13 mouse cellular contexts compared by ENCODE assay signal in genomic region chr11:8916081-8916671, GRCm38 (mm10). TPM values are rescaled to one million over a fixed set of nuclear protein-coding genes. Genes with fewer than 3 reads are reported as not detected.
DNase-seq lines count a peak whose midpoint lies in the region; ATAC-seq lines count a peak whose summit lies in the region.
"Had no signal": no experiment of that assay in that cellular context is flagged by ENCODE, and none has a peak within 500 bp of the region (broad histone marks: within the 10 kb centered on the region; RNA-seq: fewer than 3 reads in every experiment).

No protein-coding gene starts in this region.

- H3K9me3 ChIP-seq in hindbrain, embryonic 14.5 days (ENCODE audit: control insufficient read depth, low read length), result no peaks in the 10 kb centered on the region

- peak overlapping the region; percentile 47 for H3K27ac ChIP-seq in hindbrain, embryonic 14.5 days

- DNase-seq in left cerebral cortex, postnatal 4 days, result peak; percentile 74
- no peak for DNase-seq in left cerebral cortex, adult 11 months (ENCODE audit: low spot score)
- peak; percentile 72 for DNase-seq in cerebellum, postnatal 25 days
- peak; percentile 33 for DNase-seq in hindbrain, embryonic 14.5 days (ENCODE audit: low spot score)
- peak; percentile 72 for DNase-seq in retina, embryonic 14.5 days (ENCODE audit: low spot score)
- DNase-seq in thymus, postnatal 36 days, result no peak
- DNase-seq in testis, postnatal 10 days (ENCODE audit: low spot score), result no peak
- DNase-seq in adrenal gland, adult 2 months, result no peak
- DNase-seq: kidney, adult 8-10 months; lung, adult 18-20 months; thymus, adult 18-20 months had no signal

- intact Hi-C loops in left cerebral cortex, postnatal 4 days (cut with DNase I), result no loop called here

- WGBS in hindbrain, embryonic 14.5 days, result 45% methylated on average over 8 of the region's 8 CpGs

- peak overlapping the region; percentile 21 for H3K4me2 ChIP-seq in hindbrain, embryonic 14.5 days (replicated peaks)

- no peaks in the 10 kb centered on the region for H3K27me3 ChIP-seq in hindbrain, embryonic 14.5 days (ENCODE audit: control insufficient read depth, insufficient read depth, low read length)

- H3K4me3 ChIP-seq in hindbrain, embryonic 14.5 days (replicated peaks; ENCODE audit: low read length), result no peak overlapping the region

- ATAC-seq in hindbrain, embryonic 14.5 days (ENCODE audit: low FRiP score), result peak; percentile 92

- peak overlapping the region; percentile 16; the same call in 1 of the 2 replicates for H3K9ac ChIP-seq in hindbrain, embryonic 14.5 days

- no peaks in the 10 kb centered on the region for H3K36me3 ChIP-seq in hindbrain, embryonic 14.5 days (replicated peaks; ENCODE audit: control insufficient read depth, insufficient read depth)

- H3K4me1 ChIP-seq in hindbrain, embryonic 14.5 days (replicated peaks; ENCODE audit: control insufficient read depth, insufficient read depth, low read length), result peaks cover 5% of the 10 kb centered on the region

RNA-seq across cellular contexts. Expression of gene Pkd1l1, which starts 56.9 kb away (rescaled TPM):
- under 1 TPM in 1 of 2 experiments, not detected in 1; 0.08 TPM for total RNA-seq in left cerebral cortex, postnatal 4 days (2021)
- 0.03 and 0.31 TPM in 2 replicates for polyA plus RNA-seq in hindbrain, embryonic 14.5 days (2014; fragmentation: Nextera tagmentation; extraction: Ambion mirVana)
- total RNA-seq in adrenal gland, adult 2 months (2021), result under 1 TPM in 1 of 2 experiments, not detected in 1; 0.03 TPM
- 0.02 and 0.07 TPM in 2 replicates for polyA plus RNA-seq in adrenal gland, adult 2 months (2012; rRNA removed)
- total RNA-seq: CH12.LX; left cerebral cortex, postnatal 25 days had no signal

Comparison
In these comparisons a context has a peak if more than half of its experiments do, and no peak if none do; other contexts are left out.
1. DNase-seq: peak in left cerebral cortex, postnatal 4 days (single experiment), cerebellum, postnatal 25 days (2 of 2), hindbrain, embryonic 14.5 days (single experiment) and retina, embryonic 14.5 days (single experiment); none in left cerebral cortex, adult 11 months (single experiment), thymus, postnatal 36 days (0 of 2), testis, postnatal 10 days (single experiment) and adrenal gland, adult 2 months (single experiment).